In genomic region chr7:126435801-126436200, GRCm38 (mm10) we compare ENCODE assay signal across 17 mouse cellular contexts. TPM values are rescaled to one million over a fixed set of nuclear protein-coding genes. Genes with fewer than 3 reads are reported as not detected.
"Had no signal": no experiment of that assay in that cellular context is flagged by ENCODE, and none has a peak within 500 bp of the region (broad histone marks: within the 10 kb centered on the region; RNA-seq: fewer than 3 reads in every experiment).

No protein-coding gene starts in this region.

- H3K9ac ChIP-seq: lung, embryonic 14.5 days; midbrain, embryonic 13.5 days; midbrain, embryonic 15.5 days; neural tube, embryonic 12.5 days had no signal

- DNase-seq: lung, adult 18-20 months; lung, embryonic 14.5 days; lung, postnatal 10 days; lung, postnatal 4 days; right cerebral cortex, postnatal 25 days; right cerebral cortex, postnatal 4 days; spleen, adult 18-20 months; thymus, adult 18-20 months; thymus, postnatal 14 days; thymus, postnatal 36 days had no signal

- H3K4me2 ChIP-seq: lung, embryonic 14.5 days; midbrain, embryonic 11.5 days; midbrain, embryonic 13.5 days; midbrain, embryonic 15.5 days; neural tube, embryonic 12.5 days had no signal

- H3K9me3 ChIP-seq: midbrain, embryonic 13.5 days; midbrain, embryonic 15.5 days; neural tube, embryonic 12.5 days had no signal

- H3K27me3 ChIP-seq: midbrain, embryonic 13.5 days; midbrain, embryonic 15.5 days; neural tube, embryonic 12.5 days had no signal

- H3K4me3 ChIP-seq: midbrain, embryonic 13.5 days; midbrain, embryonic 15.5 days; neural tube, embryonic 12.5 days had no signal

- ATAC-seq: midbrain, embryonic 13.5 days; midbrain, embryonic 15.5 days had no signal

- H3K27ac ChIP-seq: midbrain, embryonic 13.5 days; midbrain, embryonic 15.5 days; neural tube, embryonic 12.5 days had no signal

- H3K4me1 ChIP-seq: midbrain, embryonic 13.5 days; midbrain, embryonic 15.5 days; neural tube, embryonic 12.5 days had no signal

RNA-seq across cellular contexts. Expression of gene Cd19, which starts 21.1 kb away (rescaled TPM):
- total RNA-seq: midbrain, postnatal 0 days had no signal
- polyA plus RNA-seq: lung, embryonic 14.5 days; midbrain, embryonic 11.5 days; midbrain, embryonic 13.5 days; midbrain, embryonic 15.5 days; neural tube, embryonic 12.5 days; neural tube, embryonic 14.5 days; stomach, embryonic 14.5 days had no signal

RNA-seq across cellular contexts. Expression of gene Atp2a1, which starts 27.1 kb away (rescaled TPM):
- polyA plus RNA-seq: lung, embryonic 14.5 days; stomach, embryonic 14.5 days had no signal
